Mouse (Mus musculus): Measurements from ENCODE around the gene Gm21830.
"Not testable (repeated sequence)": the region's sequence is repeated elsewhere in the genome, so short reads cannot be mapped to it uniquely, and the experiment has no call there.

Gm21830 gene

GRCm38 (mm10) chr2:67413425-67413824 is at the start of gene Gm21830:
Gm21830 (plus strand) TSS chr2:67413725.
- in situ Hi-C loops (cut with MboI, MseI): not testable (repeated sequence)

GRCm38 (mm10) chr2:67364506-67364905 is 49.0 kb upstream of the Gm21830 start:
- in situ Hi-C loops (cut with MboI, MseI): no loop called here

GRCm38 (mm10) chr2:67378504-67378903 is 35.0 kb upstream of the Gm21830 start:
- in situ Hi-C loops (cut with MboI, MseI): loop anchor here (5.0 kb wide), 1 partner anchor 104 kb away; no protein-coding TSS in a partner anchor

GRCm38 (mm10) chr2:67420853-67421252 is 7.3 kb downstream of the Gm21830 start:
- in situ Hi-C loops (cut with MboI, MseI): no loop called here

GRCm38 (mm10) chr2:67422799-67423198 is 9.3 kb downstream of the Gm21830 start:
- in situ Hi-C loops (cut with MboI, MseI): no loop called here

- in situ Hi-C loops (cut with MboI, MseI): no loop called here
Observed at GRCm38 (mm10) chr2:67433081-67433480, 19.6 kb downstream of the Gm21830 start, which contains the start of gene Gm26727. Gm26727 (minus strand) TSS chr2:67433181.

GRCm38 (mm10) chr2:67438309-67438708 is 24.8 kb downstream of the Gm21830 start:
- in situ Hi-C loops (cut with MboI, MseI): no loop called here

- in situ Hi-C loops (cut with MboI, MseI): no loop called here
Observed at GRCm38 (mm10) chr2:67445780-67446179, 32.3 kb downstream of the Gm21830 start, which contains the start of gene Xirp2. Xirp2 (plus strand) TSS chr2:67446002.

- in situ Hi-C loops (cut with MboI, MseI): no loop called here
Observed at GRCm38 (mm10) chr2:67446772-67447171, 33.2 kb downstream of the Gm21830 start.

GRCm38 (mm10) chr2:67447206-67447605 is 33.7 kb downstream of the Gm21830 start:
- in situ Hi-C loops (cut with MboI, MseI): no loop called here

- in situ Hi-C loops (cut with MboI, MseI): no loop called here
Observed at GRCm38 (mm10) chr2:67460857-67461256, 47.3 kb downstream of the Gm21830 start.

GRCm38 (mm10) chr2:67467036-67467435 is 53.5 kb downstream of the Gm21830 start:
- in situ Hi-C loops (cut with MboI, MseI): no loop called here

GRCm38 (mm10) chr2:67470030-67470429 is 56.5 kb downstream of the Gm21830 start:
- in situ Hi-C loops (cut with MboI, MseI): not testable (repeated sequence)

- in situ Hi-C loops (cut with MboI, MseI): no loop called here
Observed at GRCm38 (mm10) chr2:67477753-67478152, 64.2 kb downstream of the Gm21830 start.

GRCm38 (mm10) chr2:67481051-67481450 is 67.5 kb downstream of the Gm21830 start:
- in situ Hi-C loops (cut with MboI, MseI): loop anchor here (5.0 kb wide), 1 partner anchor 104 kb away; no protein-coding TSS in a partner anchor

Data from regulatory T cell (primary cell).